Mouse (Mus musculus) spleen, adult 2 months (tissue): ENCODE data around the gene Rab6b. TPM values are rescaled to one million over a fixed set of nuclear protein-coding genes. Genes with fewer than 3 reads are reported as not detected.
A peak's percentile ranks its signal among the peaks of the same experiment; 100 is the strongest.

Experiments used
- DNase-seq, 2 experiments: peaks; one replicate each; pipeline versions ENCODE4 v3.0.0 to v3.0.0-alpha.2; 2012 to 2021; ENCODE audit warnings: low spot score in 2 of 2, low read depth in 1 of 2
- H3K27ac ChIP-seq: fragments of 200-500 bp; 2 replicates; pipeline ENCODE4 v1.5.1; 2012; ENCODE audit warnings: low read length, inconsistent platforms; ENCODE audit not compliant: insufficient read depth
- H3K27me3 ChIP-seq: fragments of 200-500 bp; 2 replicates; pipeline ENCODE4 v1.6.1; 2012; ENCODE audit warnings: mild to moderate bottlenecking, moderate library complexity, low read length, inconsistent platforms; ENCODE audit not compliant: control insufficient read depth, insufficient read depth
- H3K36me3 ChIP-seq: fragments of 200-500 bp; 2 replicates; pipeline ENCODE4 v1.6.1; 2012; ENCODE audit warnings: mild to moderate bottlenecking, low read length, inconsistent platforms; ENCODE audit not compliant: control insufficient read depth, insufficient read depth
- H3K4me1 ChIP-seq: fragments of 200-500 bp; 2 replicates; pipeline ENCODE4 v1.6.1; 2011; ENCODE audit warnings: inconsistent platforms; ENCODE audit not compliant: control insufficient read depth, insufficient read depth, insufficient read length
- H3K4me3 ChIP-seq: fragments of 200-500 bp; 2 replicates; pipeline ENCODE4 v1.5.1; 2011; ENCODE audit warnings: mild to moderate bottlenecking, inconsistent platforms; ENCODE audit not compliant: insufficient read depth, insufficient read length; ENCODE audit errors: extremely low read depth
- CTCF ChIP-seq: fragments of 200-500 bp; IDR thresholded peaks from 2 replicates; pipeline ENCODE4 v1.5.1; 2011; ENCODE audit warnings: mild to moderate bottlenecking, inconsistent platforms; ENCODE audit not compliant: insufficient read depth, insufficient read length, insufficient replicate concordance; ENCODE audit errors: extremely low read depth
- POLR2A ChIP-seq: fragments of 200-500 bp; IDR thresholded peaks from 2 replicates; pipeline ENCODE4 v1.6.1; 2011; ENCODE audit warnings: low read depth, low read length, inconsistent platforms
- WGBS: fragments of 180-500 bp; shearing (Covaris S2); methylation state at CpG from one replicate; pipeline ENCODE4 v1.1.7; 2018; 5-methylcytosine and 5-hydroxymethylcytosine counted together
- polyA plus RNA-seq: library from polyadenylated mRNA; depleted of rRNA; stranded (reverse); fragments of >200 nt; gene quantifications from 2 replicates; pipeline ENCODE4 v1.2.3, GENCODE M21; 2012

Gene Rab6b
- polyA plus RNA-seq, 1 experiment, result 1.4 TPM

GRCm38 (mm10) chr9:103108943-103109670 is 2.5 kb upstream of the Rab6b start:
- TF ChIP-seq POLR2A (no peak; the same call in 1 of the 2 replicates), CTCF (no peak)
- peaks cover 10% of the 10 kb centered on the region; the same call in 1 of the 2 replicates for H3K4me1 ChIP-seq
- peak overlapping the region; percentile 64 for H3K4me3 ChIP-seq
- 20% methylated on average over 18 of the region's 18 CpGs for WGBS
- peaks cover 8% of the 10 kb centered on the region; the same call in 1 of the 2 replicates for H3K27me3 ChIP-seq
- H3K36me3 ChIP-seq, result no peaks in the 10 kb centered on the region
- H3K27ac ChIP-seq, result peak overlapping the region; percentile 87
- no peak for DNase-seq

- H3K27ac ChIP-seq, result no peak overlapping the region
- H3K4me3 ChIP-seq, result no peak overlapping the region
- WGBS, result 40% methylated on average over 2 of the region's 2 CpGs
- DNase-seq, result no peak
- H3K27me3 ChIP-seq, result peaks cover 8% of the 10 kb centered on the region; the same call in 1 of the 2 replicates
- TF ChIP-seq CTCF (no peak), POLR2A (no peak)
- peaks cover 10% of the 10 kb centered on the region; the same call in 1 of the 2 replicates for H3K4me1 ChIP-seq
- no peaks in the 10 kb centered on the region for H3K36me3 ChIP-seq
These were observed 1.7 kb upstream of the Rab6b start for GRCm38 (mm10) chr9:103109911-103110310.

- Histone ChIP-seq H3K4me3 (peak overlapping the region; percentile 76), H3K4me1 (peaks cover 10% of the 10 kb centered on the region; the same call in 1 of the 2 replicates), H3K36me3 (no peaks in the 10 kb centered on the region), H3K27ac (peak overlapping the region; percentile 55), H3K27me3 (peaks cover 8% of the 10 kb centered on the region; the same call in 1 of the 2 replicates)
- 13% methylated on average over 18 of the region's 18 CpGs for WGBS
- TF ChIP-seq POLR2A (no peak), CTCF (no peak)
- no peak for DNase-seq
These were observed 673 bp upstream of the Rab6b start for GRCm38 (mm10) chr9:103110727-103111501.

- H3K27ac ChIP-seq, result no peak overlapping the region
- WGBS, result 13% methylated on average over 35 of the region's 35 CpGs
- H3K36me3 ChIP-seq, result no peaks in the 10 kb centered on the region
- DNase-seq, result no peak
- TF ChIP-seq POLR2A, result no peak
- TF ChIP-seq CTCF, result no peak
- peaks cover 10% of the 10 kb centered on the region; the same call in 1 of the 2 replicates for H3K4me1 ChIP-seq
- H3K4me3 ChIP-seq, result peak overlapping the region; percentile 76
- peaks cover 8% of the 10 kb centered on the region; the same call in 1 of the 2 replicates for H3K27me3 ChIP-seq
These were observed 1.1 kb downstream of the Rab6b start for GRCm38 (mm10) chr9:103112471-103113271.

GRCm38 (mm10) chr9:103113351-103113750 is 1.8 kb downstream of the Rab6b start:
- Histone ChIP-seq H3K36me3 (no peaks in the 10 kb centered on the region), H3K4me1 (peaks cover 10% of the 10 kb centered on the region; the same call in 1 of the 2 replicates), H3K27me3 (peaks cover 8% of the 10 kb centered on the region; the same call in 1 of the 2 replicates), H3K4me3 (no peak overlapping the region), H3K27ac (no peak overlapping the region)
- no peak for TF ChIP-seq POLR2A
- no peak for TF ChIP-seq CTCF
- 65% methylated on average over 11 of the region's 11 CpGs for WGBS
- DNase-seq, result no peak

- Histone ChIP-seq H3K27ac (no peak overlapping the region), H3K4me1 (peaks cover 10% of the 10 kb centered on the region; the same call in 1 of the 2 replicates), H3K36me3 (no peaks in the 10 kb centered on the region), H3K4me3 (no peak overlapping the region), H3K27me3 (peaks cover 8% of the 10 kb centered on the region; the same call in 1 of the 2 replicates)
- 95% methylated on average over 8 of the region's 8 CpGs for WGBS
- no peak for DNase-seq
- TF ChIP-seq POLR2A, result no peak
- TF ChIP-seq CTCF, result no peak
These were observed 2.7 kb downstream of the Rab6b start for GRCm38 (mm10) chr9:103114326-103114725.
